Mouse (Mus musculus) gastrocnemius, adult 2 months (tissue): ENCODE data around the gene Tdrkh. TPM values are rescaled to one million over a fixed set of nuclear protein-coding genes. Genes with fewer than 3 reads are reported as not detected.
A peak's percentile ranks its signal among the peaks of the same experiment; 100 is the strongest.

Experiments
- DNase-seq: peaks from one replicate; pipeline ENCODE4 v3.0.0; 2022
- H3K27ac ChIP-seq: fragments of 200-600 bp; 2 replicates; pipeline ENCODE4 v1.8.1; 2022; ENCODE audit warnings: mild to moderate bottlenecking
- H3K4me3 ChIP-seq: fragments of 200-600 bp; 2 replicates; pipeline ENCODE4 v1.8.1; 2022; ENCODE audit warnings: mild to moderate bottlenecking, moderate library complexity
- CTCF ChIP-seq: fragments of 200-600 bp; IDR thresholded peaks from 2 replicates; pipeline ENCODE4 v1.8.1; 2022; ENCODE audit warnings: antibody characterized with exemption, mild to moderate bottlenecking, moderate library complexity
- intact Hi-C: fragments of 180-260 bp; cut with DNase I; formaldehyde crosslinking; loops from one replicate; pipeline ENCODE4 v1.15.1; 2025
- total RNA-seq, 2 experiments: library from RNA; stranded (reverse); gene quantifications; 2 replicates each; pipeline ENCODE4 v1.2.3; 2021

Tdrkh gene
- total RNA-seq, 2 experiments from 2014 or later = 2.8 to 2.9 TPM

GRCm38 (mm10) chr3:94393049-94393448, 20.0 kb upstream of the Tdrkh start:
- TF ChIP-seq CTCF = no peak
- intact Hi-C loops = no loop called here
- no peak for DNase-seq

GRCm38 (mm10) chr3:94396336-94396735, 16.7 kb upstream of the Tdrkh start:
- no peak for DNase-seq

More at GRCm38 (mm10) chr3:94393049-94393448, 20.0 kb upstream of the Tdrkh start:
- no peak overlapping the region for H3K27ac ChIP-seq
- no peak overlapping the region for H3K4me3 ChIP-seq

GRCm38 (mm10) chr3:94396851-94397250, 16.2 kb upstream of the Tdrkh start:
- intact Hi-C loops = no loop called here
- no peak for TF ChIP-seq CTCF
- H3K27ac ChIP-seq = no peak overlapping the region
- no peak overlapping the region for H3K4me3 ChIP-seq
- no peak for DNase-seq

More at GRCm38 (mm10) chr3:94396336-94396735, 16.7 kb upstream of the Tdrkh start:
- intact Hi-C loops = no loop called here
- Histone ChIP-seq H3K4me3 (no peak overlapping the region), H3K27ac (no peak overlapping the region)
- TF ChIP-seq CTCF = no peak

- no peak for TF ChIP-seq CTCF
- intact Hi-C loops = no loop called here
- no peak within 1 kb of the TSS for H3K27ac ChIP-seq
- peak within 1 kb of the TSS; percentile 41 for H3K4me3 ChIP-seq
- no peak for DNase-seq
Measured at GRCm38 (mm10) chr3:94398217-94398616, 14.9 kb upstream of the Tdrkh start, which contains the start of gene Lingo4. TSS of gene Lingo4 (plus strand) at chr3:94398517.

GRCm38 (mm10) chr3:94398943-94399481, 14.1 kb upstream of the Tdrkh start:
- no peak for TF ChIP-seq CTCF
- intact Hi-C loops = no loop called here
- H3K4me3 ChIP-seq = peak overlapping the region; percentile 41
- H3K27ac ChIP-seq = no peak overlapping the region
- no peak for DNase-seq

GRCm38 (mm10) chr3:94399663-94400310, 13.3 kb upstream of the Tdrkh start:
- no peak for DNase-seq
- no peak overlapping the region for H3K27ac ChIP-seq
- H3K4me3 ChIP-seq = no peak overlapping the region
- intact Hi-C loops = no loop called here
- no peak for TF ChIP-seq CTCF

- no peak for TF ChIP-seq CTCF
- peak; percentile 61 for DNase-seq
- no peak overlapping the region for H3K27ac ChIP-seq
- no peak overlapping the region for H3K4me3 ChIP-seq
- intact Hi-C loops = no loop called here
Measured at GRCm38 (mm10) chr3:94402451-94402850, 10.6 kb upstream of the Tdrkh start.

GRCm38 (mm10) chr3:94404366-94405054, 8.6 kb upstream of the Tdrkh start:
- intact Hi-C loops = no loop called here
- DNase-seq = no peak
- no peak for TF ChIP-seq CTCF
- no peak overlapping the region for H3K4me3 ChIP-seq
- H3K27ac ChIP-seq = no peak overlapping the region

- intact Hi-C loops = no loop called here
- DNase-seq = no peak
- Histone ChIP-seq H3K27ac (no peak overlapping the region), H3K4me3 (no peak overlapping the region)
- no peak for TF ChIP-seq CTCF
Measured at GRCm38 (mm10) chr3:94405561-94405960, 7.5 kb upstream of the Tdrkh start.

GRCm38 (mm10) chr3:94412530-94412929, 543 bp upstream of the Tdrkh start:
- no peak for TF ChIP-seq CTCF
- peak; percentile 30 for DNase-seq
- Histone ChIP-seq H3K4me3 (peak overlapping the region; percentile 74), H3K27ac (peak overlapping the region; percentile 65)
- intact Hi-C loops = no loop called here

GRCm38 (mm10) chr3:94430980-94431379, 17.9 kb downstream of the Tdrkh start:
- Histone ChIP-seq H3K27ac (no peak overlapping the region), H3K4me3 (no peak overlapping the region)
- no peak for DNase-seq
- TF ChIP-seq CTCF = no peak
- intact Hi-C loops = no loop called here

GRCm38 (mm10) chr3:94434305-94434704, 21.2 kb downstream of the Tdrkh start:
- H3K4me3 ChIP-seq = no peak overlapping the region
- H3K27ac ChIP-seq = no peak overlapping the region
- intact Hi-C loops = no loop called here
- TF ChIP-seq CTCF = no peak
- DNase-seq = no peak

- Histone ChIP-seq H3K27ac (no peak overlapping the region), H3K4me3 (no peak overlapping the region)
- TF ChIP-seq CTCF = no peak
- DNase-seq = no peak
- intact Hi-C loops = no loop called here
Measured at GRCm38 (mm10) chr3:94436420-94436819, 23.3 kb downstream of the Tdrkh start.
